Mouse (Mus musculus) E14TG2a.4 (cell line): ENCODE measurements at regions not wholly inside any gene's neighbourhood (a gene's known extent, or its start where the extent isn't known, plus 50 kb on each side); places are given as distances from the start of the nearest gene placed in this dataset.

ENCODE experiments used
- CTCF ChIP-seq: conservative IDR thresholded peaks from 2 replicates; pipeline ENCODE4 v1.5.1; 2014; ENCODE audit warnings: low read length
- NANOG ChIP-seq: IDR thresholded peaks from 2 replicates; pipeline ENCODE4 v1.6.1; 2014; ENCODE audit warnings: borderline replicate concordance, low read length, mixed read lengths

DNA sequence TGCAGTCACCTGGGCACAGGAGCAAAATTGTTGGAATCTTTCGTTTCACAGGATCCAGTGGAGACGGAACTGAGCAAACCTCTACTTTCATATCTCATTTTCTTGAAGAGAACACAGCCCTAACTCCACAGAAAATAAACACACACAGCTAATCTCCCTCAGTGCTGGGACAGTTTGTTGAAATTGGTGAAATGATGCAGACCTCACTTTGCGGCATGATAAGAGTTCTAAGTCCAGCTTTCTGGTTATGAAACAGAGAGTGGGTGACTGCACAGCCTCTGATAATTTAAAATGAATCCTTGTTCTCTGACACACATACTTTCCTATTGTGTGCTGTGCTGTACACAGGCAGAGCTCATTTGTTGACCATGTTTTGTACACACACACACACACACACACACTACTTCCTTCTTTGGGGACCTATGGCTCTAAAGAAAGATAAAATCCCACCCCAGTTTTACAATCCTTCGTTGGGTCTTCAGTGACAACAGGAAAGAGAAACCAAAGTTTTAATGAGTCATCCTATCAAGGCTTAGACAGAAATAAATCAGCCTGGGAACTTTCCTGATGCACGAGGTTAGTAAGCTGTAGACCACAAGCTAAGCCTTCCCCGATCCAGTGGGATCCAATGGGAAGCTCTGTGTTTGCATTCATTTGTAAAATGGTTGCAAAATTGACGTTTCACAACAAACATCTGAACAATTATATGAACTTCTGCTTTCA lies 125.3 kb upstream of the Tbx20 start:
- TF ChIP-seq CTCF, result no peak
- TF ChIP-seq NANOG, result no peak
